Mouse (Mus musculus): ENCODE measurements around the gene Ptprn2.

Ptprn2 gene

GRCm38 (mm10) chr12:116952452-116953205 is 467.1 kb downstream of the Ptprn2 start:
- DNase-seq (ENCODE audit: extremely low read depth, low read depth, low spot score), result no peak

- DNase-seq (ENCODE audit: extremely low read depth, low read depth, low spot score), result no peak
Measured at GRCm38 (mm10) chr12:116959164-116959563, 473.6 kb downstream of the Ptprn2 start.

- no peak for DNase-seq (ENCODE audit: extremely low read depth, low read depth, low spot score)
Measured at GRCm38 (mm10) chr12:116963906-116964305, 478.4 kb downstream of the Ptprn2 start.

DNA sequence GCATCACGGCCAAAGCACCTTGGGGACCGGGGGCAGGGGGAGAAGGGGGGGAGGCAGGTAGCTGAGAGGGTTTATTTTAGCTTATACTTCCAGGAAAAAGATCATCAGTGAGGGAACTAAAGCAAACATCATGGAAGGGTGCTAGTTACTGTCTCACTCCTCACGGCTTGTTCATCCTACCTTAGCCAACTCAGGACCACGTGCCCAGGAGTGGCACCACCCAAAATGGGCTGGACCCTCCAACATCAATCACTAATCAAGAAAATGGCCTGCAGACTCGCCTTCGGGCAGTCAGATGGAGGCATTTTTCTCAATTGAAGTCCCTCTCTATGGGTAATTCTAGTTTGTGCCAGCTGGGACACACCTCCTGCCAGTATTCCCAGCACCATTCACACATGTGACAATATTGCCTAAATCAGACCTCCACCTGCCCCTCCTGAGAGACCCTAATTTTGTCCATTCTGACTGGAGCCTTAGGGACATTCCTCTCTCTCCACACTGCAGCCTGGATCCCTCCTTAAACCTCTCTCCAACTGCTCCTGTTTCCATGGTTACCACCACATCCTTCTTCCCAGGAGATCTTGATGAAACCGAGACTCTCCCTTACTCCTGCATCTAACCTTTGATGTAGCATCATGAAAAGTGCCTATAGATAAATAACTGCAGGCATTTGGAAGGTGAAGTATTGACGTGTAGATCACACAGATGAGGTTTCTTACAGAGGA is 482.9 kb downstream of the Ptprn2 start:
- DNase-seq (ENCODE audit: extremely low read depth, low read depth, low spot score), result no peak

GRCm38 (mm10) chr12:116975547-116975946 is 490.0 kb downstream of the Ptprn2 start:
- no peak for DNase-seq (ENCODE audit: extremely low read depth, low read depth, low spot score)

- DNase-seq (ENCODE audit: extremely low read depth, low read depth, low spot score), result no peak
Measured at GRCm38 (mm10) chr12:116976981-116977380, 491.5 kb downstream of the Ptprn2 start.

DNA sequence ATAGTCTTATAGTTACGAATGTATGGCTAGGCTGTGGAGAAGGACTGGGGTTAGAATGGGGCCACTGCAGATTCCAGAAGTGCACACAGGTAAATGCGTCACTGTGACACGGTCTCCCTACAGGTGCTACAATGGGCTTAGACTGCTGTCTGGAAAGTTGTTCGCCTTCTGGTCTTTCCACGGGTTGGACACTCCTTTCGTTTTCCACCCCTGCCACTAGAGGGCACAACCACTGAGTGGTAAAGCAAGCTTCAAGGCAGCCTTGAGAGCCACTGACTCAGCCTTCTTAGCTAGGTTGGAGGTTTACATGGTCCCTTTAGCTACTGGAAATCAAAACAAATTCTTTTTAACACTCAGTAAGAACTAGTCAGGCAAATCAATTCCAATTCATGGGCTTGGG is 492.7 kb downstream of the Ptprn2 start:
- no peak for DNase-seq (ENCODE audit: extremely low read depth, low read depth, low spot score)

DNA sequence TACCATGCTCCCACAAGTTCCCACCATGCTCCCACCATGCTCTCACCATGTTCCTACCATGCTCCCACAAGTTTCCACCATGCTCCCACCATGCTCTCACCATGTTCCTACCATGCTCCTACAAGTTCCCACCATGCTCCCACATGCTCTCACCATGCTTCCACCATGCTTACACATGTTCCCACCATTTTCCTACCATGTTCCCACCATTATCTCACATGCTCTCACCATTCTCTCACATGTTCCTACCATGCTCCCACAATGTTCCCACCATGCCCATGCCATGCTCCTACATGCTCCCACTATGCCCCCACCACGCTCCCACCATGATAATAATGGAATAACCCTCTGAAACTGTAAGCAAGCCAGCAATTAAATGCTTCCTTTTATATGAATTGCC is 495.8 kb downstream of the Ptprn2 start:
- DNase-seq (ENCODE audit: extremely low read depth, low read depth, low spot score), result no peak

DNA sequence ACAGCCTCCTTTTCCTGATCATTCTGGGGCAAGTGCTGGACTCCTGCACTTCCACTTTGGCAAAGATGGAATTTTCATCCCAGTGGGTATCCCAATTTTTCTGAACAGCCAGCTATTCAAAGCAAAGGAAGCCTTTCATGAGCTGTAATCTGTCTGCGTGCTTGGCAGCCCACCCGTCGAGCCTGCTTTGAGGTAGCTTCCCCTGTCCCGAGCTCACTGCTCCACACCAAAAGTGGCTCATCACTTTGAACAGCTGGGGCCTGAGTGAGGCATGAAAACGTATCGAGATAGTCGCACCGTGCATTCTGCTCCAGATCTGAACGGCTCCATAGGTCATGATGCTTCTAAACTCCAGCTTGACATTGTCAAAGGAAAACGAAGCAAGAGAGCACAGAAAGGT is 503.6 kb downstream of the Ptprn2 start:
- DNase-seq (ENCODE audit: extremely low read depth, low read depth, low spot score), result no peak

GRCm38 (mm10) chr12:117001546-117002148 is 516.1 kb downstream of the Ptprn2 start:
- no peak for DNase-seq (ENCODE audit: extremely low read depth, low read depth, low spot score)

DNA sequence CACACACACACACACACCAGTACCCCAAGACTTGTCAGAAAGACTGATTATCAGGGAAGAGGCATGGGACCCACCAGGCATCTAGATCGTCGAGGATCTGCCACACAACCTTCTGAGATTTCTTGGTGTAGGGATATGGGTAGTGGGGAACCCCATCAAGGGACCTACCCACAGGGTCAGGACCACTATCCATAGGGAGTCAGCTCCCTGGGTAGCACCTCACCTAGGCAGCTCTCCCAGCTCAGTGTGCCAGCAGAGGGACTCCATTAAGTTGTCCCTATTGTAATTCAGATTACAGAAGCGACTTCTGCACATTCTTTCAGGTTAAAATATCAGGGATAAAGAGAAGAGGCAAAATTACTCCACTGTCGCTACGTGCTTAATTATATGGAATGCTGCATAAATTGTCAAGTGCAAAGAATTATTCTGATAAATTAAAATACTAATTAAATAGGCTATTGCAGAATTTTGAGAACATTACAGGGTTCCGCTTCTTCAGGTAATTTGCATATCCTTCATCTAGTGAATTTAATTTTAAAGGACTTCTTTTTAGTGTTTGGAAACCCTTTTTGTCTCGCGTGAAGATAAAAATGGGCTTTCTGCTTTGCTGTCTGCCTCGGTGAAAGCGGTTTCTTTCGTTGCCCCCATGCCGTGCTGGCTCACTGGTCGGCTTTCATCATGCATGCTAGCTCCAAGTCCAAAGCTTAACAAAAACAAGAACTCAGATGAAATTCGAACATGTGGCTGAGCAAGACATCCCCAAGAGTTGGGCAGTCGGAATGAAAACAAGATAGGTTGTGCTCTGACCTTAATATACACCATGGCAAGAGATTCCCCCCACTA is 531.5 kb downstream of the Ptprn2 start:
- no peak for DNase-seq (ENCODE audit: extremely low read depth, low read depth, low spot score)

DNA sequence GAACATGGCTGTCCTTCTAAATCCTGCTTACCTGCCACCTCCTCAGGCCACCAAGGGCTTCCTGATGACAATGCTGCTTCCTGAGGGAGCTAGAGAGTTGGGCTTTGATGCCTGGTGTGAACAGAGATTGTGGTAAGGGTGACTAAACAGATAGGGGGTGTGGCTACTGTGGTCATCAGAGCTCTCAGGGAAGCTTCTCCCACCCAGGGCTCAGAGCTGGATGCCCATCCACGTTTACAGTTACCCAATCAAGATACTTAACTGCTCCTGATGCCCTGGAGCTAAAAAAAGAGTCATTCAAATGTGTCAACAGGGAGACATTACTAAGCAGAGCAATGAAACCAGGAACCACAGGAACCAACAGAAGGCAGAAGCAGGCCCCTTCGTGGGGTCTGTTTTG is 532.4 kb downstream of the Ptprn2 start:
- DNase-seq (ENCODE audit: extremely low read depth, low read depth, low spot score), result no peak

GRCm38 (mm10) chr12:117023235-117023634 is 537.7 kb downstream of the Ptprn2 start:
- DNase-seq (ENCODE audit: extremely low read depth, low read depth, low spot score), result no peak

GRCm38 (mm10) chr12:117024916-117025315 is 539.4 kb downstream of the Ptprn2 start:
- DNase-seq (ENCODE audit: extremely low read depth, low read depth, low spot score), result no peak

DNA sequence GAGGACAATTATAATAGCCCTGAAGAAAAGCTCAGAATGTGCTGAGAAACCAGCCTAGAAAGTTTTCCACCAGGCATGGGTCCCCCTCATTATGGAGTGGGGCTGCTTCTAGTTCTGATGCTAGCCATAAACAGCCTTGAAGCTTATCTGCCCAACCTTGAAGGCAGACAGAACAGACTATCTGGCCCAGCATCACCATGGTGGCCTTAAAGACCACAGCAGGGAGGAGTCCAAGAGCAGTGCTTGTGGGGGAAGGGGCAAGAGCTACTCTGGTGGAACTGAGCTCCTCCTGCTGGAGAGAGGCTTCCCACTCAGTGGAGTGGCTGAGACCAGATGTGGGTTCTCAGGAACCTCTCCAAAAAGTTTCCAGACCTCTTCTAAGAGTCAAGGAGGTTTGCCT is 540.2 kb downstream of the Ptprn2 start:
- no peak for DNase-seq (ENCODE audit: extremely low read depth, low read depth, low spot score)

- DNase-seq (ENCODE audit: extremely low read depth, low read depth, low spot score), result no peak
Measured at GRCm38 (mm10) chr12:117027351-117027750, 541.8 kb downstream of the Ptprn2 start.

GRCm38 (mm10) chr12:117028333-117028961 is 542.9 kb downstream of the Ptprn2 start:
- no peak for DNase-seq (ENCODE audit: extremely low read depth, low read depth, low spot score)

DNA sequence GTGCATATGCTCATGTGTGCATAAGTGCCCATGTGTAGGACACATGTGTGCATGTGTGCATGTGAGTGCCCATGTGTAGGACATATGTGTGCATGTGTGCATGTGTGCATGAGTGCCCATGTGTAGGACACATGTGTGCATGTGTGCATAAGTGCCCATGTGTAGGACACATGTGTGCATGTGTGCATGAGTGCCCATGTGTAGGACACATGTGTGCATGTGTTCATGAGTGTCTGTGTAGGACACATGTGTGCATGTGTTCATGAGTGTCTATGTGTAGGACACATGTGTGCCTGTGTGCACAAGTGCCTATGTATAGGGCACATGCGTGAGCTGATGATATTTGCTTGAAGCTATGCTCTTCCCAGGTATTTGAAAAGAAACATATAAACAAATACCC is 547.7 kb downstream of the Ptprn2 start:
- DNase-seq (ENCODE audit: extremely low read depth, low read depth, low spot score), result no peak

DNA sequence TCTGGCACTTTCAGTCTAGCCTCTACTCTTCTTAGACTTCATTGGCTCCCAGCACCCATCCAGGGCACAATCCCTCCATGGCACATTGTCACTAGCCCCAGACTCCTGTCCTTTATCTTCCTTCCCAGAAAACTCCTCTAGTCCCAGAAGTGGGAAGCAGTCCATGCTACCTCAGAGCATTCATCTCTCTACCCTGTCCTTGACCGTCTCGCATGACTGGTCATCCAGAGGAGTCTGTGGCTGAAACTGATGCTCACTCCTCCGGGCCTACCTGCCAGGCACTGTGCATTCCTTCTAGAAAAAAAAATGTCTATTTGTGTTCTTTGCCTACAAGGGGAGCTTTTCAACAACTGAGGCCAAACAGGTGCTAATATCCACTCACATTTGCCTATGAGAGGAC is 549.0 kb downstream of the Ptprn2 start:
- DNase-seq (ENCODE audit: extremely low read depth, low read depth, low spot score), result no peak

- DNase-seq (ENCODE audit: extremely low read depth, low read depth, low spot score), result no peak
Measured at GRCm38 (mm10) chr12:117035243-117035642, 549.7 kb downstream of the Ptprn2 start.

GRCm38 (mm10) chr12:117039411-117039810 is 553.9 kb downstream of the Ptprn2 start:
- no peak for DNase-seq (ENCODE audit: extremely low read depth, low read depth, low spot score)
